Mouse (Mus musculus): ENCODE results near the gene Rp9.

DNA sequence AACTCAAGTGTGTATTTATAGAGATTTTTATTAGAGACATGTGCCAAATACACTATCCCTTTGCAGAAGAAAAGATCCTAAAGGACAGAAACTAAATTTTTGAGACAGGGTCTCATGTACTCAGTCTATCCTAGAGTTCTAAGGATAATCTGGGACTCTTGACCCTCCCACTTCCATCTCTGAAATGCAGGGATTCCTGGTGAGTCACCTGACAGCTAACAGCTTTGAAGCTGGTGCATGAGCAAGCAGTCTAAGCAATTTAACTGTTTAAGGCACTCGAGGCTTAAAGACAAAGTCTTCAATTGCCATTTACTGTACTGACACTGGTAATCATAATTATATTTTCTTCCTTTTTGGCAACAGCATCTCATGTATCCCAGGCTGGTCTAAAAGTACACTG, 47.0 kb downstream of the Rp9 start:
- TF ChIP-seq CTCF (IDR thresholded peaks at IDR 0.05; ENCODE audit: low read depth, low read length) (no peak), POLR2A (IDR thresholded peaks at IDR 0.05; ENCODE audit: borderline replicate concordance, low read depth, low read length) (no peak)
